Mouse (Mus musculus) liver, embryonic 11.5 days (tissue): ENCODE results near the gene Coq6. TPM values are rescaled to one million over a fixed set of nuclear protein-coding genes. Genes with fewer than 3 reads are reported as not detected.
A peak's percentile ranks its signal among the peaks of the same experiment; 100 is the strongest.
"Not testable (repeated sequence)": the region's sequence is repeated elsewhere in the genome, so short reads cannot be mapped to it uniquely, and the experiment has no call there.

Experiments
- ATAC-seq: fragments of 200-750 bp; cut with Nextera tagmentation; replicated peaks from 2 replicates; pipeline ENCODE4 v1.8.0; 2017; ENCODE audit warnings: moderate number of reproducible peaks, mild to moderate bottlenecking, moderate TSS enrichment, moderate library complexity; ENCODE audit not compliant: low FRiP score
- DNase-seq: peaks from one replicate; pipeline ENCODE4 v3.0.0-alpha.2; 2017; ENCODE audit warnings: low spot score
- H3K27ac ChIP-seq: fragments of 300-500 bp; sonication (generic); 2 replicates; pipeline ENCODE4 v1.5.1; 2014; ENCODE audit warnings: mild to moderate bottlenecking, low read depth, low read length, control low read depth
- H3K27me3 ChIP-seq: fragments of 300-500 bp; sonication (generic); replicated peaks from 2 replicates; pipeline ENCODE4 v1.6.1; 2014; ENCODE audit warnings: low read length, mixed read lengths; ENCODE audit not compliant: control insufficient read depth, insufficient read depth
- H3K36me3 ChIP-seq: fragments of 300-500 bp; sonication (generic); 2 replicates; pipeline ENCODE4 v1.6.1; 2014; ENCODE audit warnings: mild to moderate bottlenecking, low read length, moderate library complexity, mixed read lengths; ENCODE audit not compliant: control insufficient read depth, insufficient read depth
- H3K4me1 ChIP-seq: fragments of 300-500 bp; sonication (generic); replicated peaks from 2 replicates; pipeline ENCODE4 v1.6.1; 2014; ENCODE audit warnings: low read length, mixed read lengths; ENCODE audit not compliant: control insufficient read depth, insufficient read depth
- H3K4me2 ChIP-seq: fragments of 300-500 bp; sonication (generic); 2 replicates; pipeline ENCODE4 v1.6.1; 2014; ENCODE audit warnings: mild to moderate bottlenecking, control low read depth, moderate library complexity
- H3K4me3 ChIP-seq: fragments of 300-500 bp; sonication (generic); 2 replicates; pipeline ENCODE4 v1.5.1; 2014; ENCODE audit warnings: low read depth, low read length, control low read depth
- H3K9ac ChIP-seq: fragments of 300-500 bp; sonication (generic); 2 replicates; pipeline ENCODE4 v1.6.1; 2014; ENCODE audit warnings: low read depth, low read length, control low read depth
- H3K9me3 ChIP-seq: fragments of 300-500 bp; sonication (generic); 2 replicates; pipeline ENCODE4 v1.6.1; 2016; ENCODE audit warnings: low read length, inconsistent platforms, mixed read lengths; ENCODE audit not compliant: control insufficient read depth
- WGBS: fragments of 180-500 bp; shearing (Covaris S2); extraction: QIAGEN DNeasy Blood & Tissue Kit; methylation state at CpG from one replicate; pipeline ENCODE4 v1.1.7; 2014; 5-methylcytosine and 5-hydroxymethylcytosine counted together
- polyA plus RNA-seq: library from polyadenylated mRNA; unstranded; fragments of >200 nt; fragmentation: Nextera tagmentation; extraction: Ambion mirVana; gene quantifications from 2 replicates; pipeline ENCODE4 v1.2.1, GENCODE M21; 2014

Gene Coq6
- 43.6 and 51.7 TPM in 2 replicates for polyA plus RNA-seq

- WGBS, result under 1% methylated on average over 51 of the region's 51 CpGs
- Histone ChIP-seq H3K36me3 (peaks cover 1% of the 10 kb centered on the region; the same call in 1 of the 2 replicates), H3K4me3 (peak within 1 kb of the TSS; percentile 95), H3K27me3 (no peaks in the 10 kb centered on the region), H3K4me1 (peaks cover 37% of the 10 kb centered on the region), H3K27ac (peak within 1 kb of the TSS; percentile 35; the same call in 1 of the 2 replicates), H3K9ac (peak within 1 kb of the TSS; percentile 79), H3K4me2 (peak within 1 kb of the TSS; percentile 84), H3K9me3 (no peaks in the 10 kb centered on the region)
- DNase-seq (peak; percentile 87), ATAC-seq (peak; percentile 94)
These were observed at the start of gene Coq6, which contains the start of gene Fam161b for GRCm38 (mm10) chr12:84361555-84362489. Coq6 (plus strand) TSS chr12:84361657. Fam161b (minus strand) TSS chr12:84361833.

GRCm38 (mm10) chr12:84316006-84316405, 45.5 kb upstream of the Coq6 start:
- Histone ChIP-seq H3K27ac (peak overlapping the region; percentile 78), H3K4me2 (peak overlapping the region; percentile 90), H3K4me3 (peak overlapping the region; percentile 94), H3K9me3 (no peaks in the 10 kb centered on the region), H3K27me3 (no peaks in the 10 kb centered on the region), H3K36me3 (0 out of 2 replicates have a peak, but pooled peaks cover 2% of the 10 kb centered on the region), H3K9ac (peak overlapping the region; percentile 94), H3K4me1 (peaks cover 19% of the 10 kb centered on the region)
- DNase-seq (no peak), ATAC-seq (no peak)
- WGBS, result 45% methylated on average over 7 of the region's 7 CpGs

DNA sequence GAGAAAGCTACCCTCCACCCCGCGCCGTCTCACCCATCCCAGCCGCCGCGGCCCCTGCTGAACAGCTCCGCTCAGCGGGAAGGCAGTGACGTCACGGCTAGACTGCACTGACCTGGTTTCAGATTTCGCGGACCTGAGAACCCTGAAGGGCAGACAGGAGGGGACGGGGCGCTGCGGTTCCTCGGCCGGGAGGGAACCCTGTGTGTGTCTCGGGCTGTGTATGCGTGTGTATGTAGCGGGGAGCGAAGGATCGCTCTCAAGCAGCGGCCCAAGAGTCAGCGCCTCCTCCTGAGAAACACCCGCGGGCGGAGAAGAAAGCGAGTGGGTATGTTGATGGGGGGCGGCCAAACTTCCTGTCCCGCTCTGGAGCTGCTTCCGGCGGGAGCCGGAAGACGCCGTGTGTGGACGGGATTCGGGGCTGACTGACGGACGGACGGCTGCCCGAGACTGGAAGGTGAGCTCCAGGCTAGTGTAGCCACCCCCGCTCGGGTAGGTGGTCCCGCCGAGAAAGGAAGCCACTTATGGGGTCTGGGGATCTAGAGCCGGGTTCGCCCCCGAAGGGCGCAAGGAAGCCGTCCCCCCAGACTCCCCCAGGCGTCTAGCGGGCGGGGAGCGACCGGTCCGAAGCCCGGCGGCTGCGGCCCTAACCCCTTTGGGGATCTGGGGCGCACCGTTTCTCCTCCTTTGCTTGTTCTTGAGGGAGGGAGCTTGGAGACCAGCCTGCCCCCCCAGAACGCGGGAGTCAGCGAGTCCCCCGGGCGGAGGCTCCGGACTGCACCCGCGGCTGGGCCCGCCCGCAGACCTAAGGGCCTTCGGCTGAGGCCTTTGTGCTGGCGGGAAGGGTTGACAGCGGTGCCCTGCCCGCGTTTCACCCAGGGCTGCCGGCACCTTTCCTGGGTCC, 44.5 kb upstream of the Coq6 start, which contains the start of gene Zfp410:
TSS of gene Zfp410 (plus strand) at position 132 of the 901 bp plus-strand sequence.
- H3K27ac ChIP-seq, result peak within 1 kb of the TSS; percentile 78
- DNase-seq, result peak; percentile 86
- no peaks in the 10 kb centered on the region for H3K9me3 ChIP-seq
- peak within 1 kb of the TSS; percentile 94 for H3K4me3 ChIP-seq
- H3K36me3 ChIP-seq, result 0 out of 2 replicates have a peak, but pooled peaks cover 2% of the 10 kb centered on the region
- H3K4me2 ChIP-seq, result peak within 1 kb of the TSS; percentile 90
- ATAC-seq, result peak; percentile 90
- under 1% methylated on average over 77 of the region's 77 CpGs for WGBS
- H3K27me3 ChIP-seq, result no peaks in the 10 kb centered on the region
- peaks cover 23% of the 10 kb centered on the region for H3K4me1 ChIP-seq
- H3K9ac ChIP-seq, result peak within 1 kb of the TSS; percentile 94

GRCm38 (mm10) chr12:84327111-84327512, 34.3 kb upstream of the Coq6 start:
- WGBS, result 83% methylated on average over 4 of the region's 4 CpGs
- DNase-seq (no peak), ATAC-seq (no peak)
- H3K36me3 ChIP-seq, result peaks cover 27% of the 10 kb centered on the region
- no peak overlapping the region for H3K27ac ChIP-seq
- H3K4me3 ChIP-seq, result no peak overlapping the region
- no peak overlapping the region for H3K9ac ChIP-seq
- no peaks in the 10 kb centered on the region for H3K27me3 ChIP-seq
- H3K4me1 ChIP-seq, result no peaks in the 10 kb centered on the region
- H3K4me2 ChIP-seq, result no peak overlapping the region
- H3K9me3 ChIP-seq, result no peaks in the 10 kb centered on the region

- Histone ChIP-seq H3K27ac (no peak overlapping the region), H3K4me1 (no peaks in the 10 kb centered on the region), H3K9ac (no peak overlapping the region), H3K27me3 (no peaks in the 10 kb centered on the region), H3K9me3 (no peaks in the 10 kb centered on the region), H3K4me3 (no peak overlapping the region), H3K36me3 (peaks cover 31% of the 10 kb centered on the region), H3K4me2 (no peak overlapping the region)
- no peak for ATAC-seq
- 65% methylated on average over 11 of the region's 11 CpGs for WGBS
- no peak for DNase-seq
These were observed 24.4 kb upstream of the Coq6 start for GRCm38 (mm10) chr12:84336963-84337625.

DNA sequence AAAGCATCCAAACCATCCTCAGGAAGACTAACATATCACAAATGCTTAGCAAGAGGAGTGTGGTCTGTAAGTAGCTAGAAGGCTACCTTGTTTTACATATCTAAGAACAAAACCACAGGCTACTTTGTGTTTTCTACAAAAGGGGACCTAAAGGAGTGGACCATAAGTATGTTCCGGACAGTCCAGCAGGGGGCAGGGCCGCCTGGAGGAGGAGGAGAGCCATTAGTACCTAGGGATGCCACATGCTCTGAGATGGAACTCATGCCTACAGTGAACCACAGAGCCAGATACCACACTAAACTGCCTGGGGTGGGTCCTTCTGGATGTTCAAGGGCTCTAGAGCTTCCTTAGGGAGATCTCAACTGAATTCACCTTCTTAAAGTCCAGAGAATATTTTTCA, 14.3 kb upstream of the Coq6 start:
- ATAC-seq (no peak; the same call in 1 of the 2 replicates), DNase-seq (no peak)
- Histone ChIP-seq H3K27me3 (no peaks in the 10 kb centered on the region), H3K4me2 (no peak overlapping the region), H3K4me1 (no peaks in the 10 kb centered on the region), H3K4me3 (no peak overlapping the region), H3K36me3 (peaks cover 13% of the 10 kb centered on the region; the same call in 1 of the 2 replicates), H3K9ac (no peak overlapping the region), H3K27ac (no peak overlapping the region), H3K9me3 (no peaks in the 10 kb centered on the region)
- WGBS, result 44% methylated on average over 2 of the region's 2 CpGs

DNA sequence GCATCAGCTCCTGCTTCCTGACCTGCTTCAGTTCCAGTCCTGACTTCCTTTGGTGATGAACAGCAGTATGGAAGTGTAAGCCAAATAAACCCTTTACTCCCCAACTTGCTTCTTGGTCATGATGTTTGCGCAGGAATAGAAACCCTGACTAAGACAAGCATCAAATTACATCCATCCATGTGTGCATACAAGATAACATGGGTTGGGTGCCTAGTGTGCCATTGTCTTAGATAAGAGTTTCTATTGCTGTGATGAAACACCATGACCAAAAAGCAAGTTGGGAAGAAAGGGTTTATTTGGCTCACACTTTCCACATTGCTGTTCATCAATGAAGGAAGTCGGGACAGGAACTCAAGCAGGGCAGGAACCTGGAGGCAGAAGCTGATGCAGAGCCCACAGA, 2.8 kb upstream of the Coq6 start:
- Histone ChIP-seq H3K4me2 (peak overlapping the region; percentile 55), H3K4me3 (0 out of 2 replicates have a peak overlapping the region, but pooled peaks have one; percentile 10), H3K4me1 (peaks cover 33% of the 10 kb centered on the region), H3K27ac (peak overlapping the region; percentile 81)
- DNase-seq, H3K9ac ChIP-seq, H3K36me3 ChIP-seq, H3K27me3 ChIP-seq, H3K9me3 ChIP-seq: not testable (repeated sequence)
- 50% methylated on average over 2 of the region's 2 CpGs for WGBS
- 0 out of 2 replicates have a peak, but pooled peaks have one; percentile 50 for ATAC-seq

- WGBS, result 37% methylated on average over 2 of the region's 2 CpGs
- no peak for DNase-seq
- no peak overlapping the region for H3K9ac ChIP-seq
These were observed 1.4 kb downstream of the Coq6 start for GRCm38 (mm10) chr12:84362872-84363271.

More at GRCm38 (mm10) chr12:84362872-84363271, 1.4 kb downstream of the Coq6 start:
- ATAC-seq, result no peak
- H3K4me3 ChIP-seq, result peak overlapping the region; percentile 95
- H3K27ac ChIP-seq, result no peak overlapping the region
- H3K4me2 ChIP-seq, result peak overlapping the region; percentile 84
- peaks cover 35% of the 10 kb centered on the region for H3K4me1 ChIP-seq
- no peaks in the 10 kb centered on the region for H3K9me3 ChIP-seq
- H3K27me3 ChIP-seq, result no peaks in the 10 kb centered on the region
- H3K36me3 ChIP-seq, result peaks cover 8% of the 10 kb centered on the region; the same call in 1 of the 2 replicates
